Mouse (Mus musculus) spleen, adult 2 months (tissue): ENCODE results near the gene N4bp3.

Source experiments
- CTCF ChIP-seq: fragments of 200-500 bp; IDR thresholded peaks from 2 replicates; pipeline ENCODE4 v1.5.1; 2011; ENCODE audit warnings: mild to moderate bottlenecking, inconsistent platforms; ENCODE audit not compliant: insufficient read depth, insufficient read length, insufficient replicate concordance; ENCODE audit errors: extremely low read depth
- POLR2A ChIP-seq: fragments of 200-500 bp; IDR thresholded peaks from 2 replicates; pipeline ENCODE4 v1.6.1; 2011; ENCODE audit warnings: low read depth, low read length, inconsistent platforms

DNA sequence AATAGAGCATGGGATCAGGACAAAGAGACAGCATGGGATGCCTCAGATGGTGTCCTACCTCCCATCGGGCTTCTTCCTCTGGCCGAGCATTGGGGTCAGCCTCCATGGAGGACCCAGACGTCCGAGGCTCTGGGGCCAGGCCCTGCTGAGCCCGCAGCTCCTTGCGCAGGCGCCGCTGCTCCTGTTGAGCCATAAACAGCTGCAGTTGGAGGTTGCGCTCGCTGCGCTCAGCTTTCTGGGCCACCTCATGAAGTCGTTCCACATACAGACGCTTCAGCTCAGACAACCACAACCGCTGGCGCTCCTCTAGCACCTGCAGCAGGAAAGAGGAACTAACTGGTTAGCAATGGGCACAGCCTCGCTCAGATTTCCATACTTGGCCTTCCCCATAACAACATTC is 6.4 kb downstream of the N4bp3 start:
- TF ChIP-seq CTCF (no peak), POLR2A (no peak)
